Mouse (Mus musculus) midbrain, embryonic 10.5 days (tissue): ENCODE measurements around the gene Steap2. TPM values are rescaled to one million over a fixed set of nuclear protein-coding genes. Genes with fewer than 3 reads are reported as not detected.

Experiments used
- DNase-seq: peaks from one replicate; pipeline ENCODE4 v3.0.0-alpha.2; 2017; ENCODE audit warnings: low spot score
- H3K27ac ChIP-seq: fragments of 300-500 bp; sonication (generic); replicated peaks from 2 replicates; pipeline ENCODE4 v1.5.1; 2016; ENCODE audit warnings: mild to moderate bottlenecking
- H3K27me3 ChIP-seq: fragments of 300-500 bp; sonication (generic); 2 replicates; pipeline ENCODE4 v1.6.1; 2016; ENCODE audit warnings: low read depth, mild to moderate bottlenecking; ENCODE audit not compliant: poor library complexity, severe bottlenecking
- H3K36me3 ChIP-seq: fragments of 300-500 bp; sonication (generic); 2 replicates; pipeline ENCODE4 v1.6.1; 2016; ENCODE audit warnings: mild to moderate bottlenecking, moderate library complexity
- H3K4me1 ChIP-seq: fragments of 300-500 bp; sonication (generic); 2 replicates; pipeline ENCODE4 v1.6.1; 2016
- H3K4me3 ChIP-seq: fragments of 300-500 bp; sonication (generic); 2 replicates; pipeline ENCODE4 v1.5.1; 2016; ENCODE audit warnings: mild to moderate bottlenecking, moderate library complexity
- H3K9me3 ChIP-seq: fragments of 300-500 bp; sonication (generic); replicated peaks from 2 replicates; pipeline ENCODE4 v1.6.1; 2016; ENCODE audit warnings: mild to moderate bottlenecking
- WGBS: fragments of 180-500 bp; shearing (Covaris S2); methylation state at CpG from one replicate; pipeline ENCODE4 v1.1.7; 2016; 5-methylcytosine and 5-hydroxymethylcytosine counted together
- polyA plus RNA-seq: library from polyadenylated mRNA; unstranded; fragments of >200 nt; fragmentation: Nextera tagmentation; extraction: Ambion mirVana; gene quantifications from 2 replicates; pipeline ENCODE4 v1.2.1, GENCODE M21; 2016

Gene Steap2
- polyA plus RNA-seq, 1 experiment from 2014 or later = 6.9 TPM

GRCm38 (mm10) chr5:5658680-5659079, 35.7 kb downstream of the Steap2 start:
- Histone ChIP-seq H3K27ac (no peak overlapping the region), H3K27me3 (0 out of 2 replicates have a peak, but pooled peaks cover 8% of the 10 kb centered on the region), H3K4me1 (peaks cover 7% of the 10 kb centered on the region), H3K9me3 (no peaks in the 10 kb centered on the region), H3K36me3 (no peaks in the 10 kb centered on the region), H3K4me3 (no peak overlapping the region)
- 69% methylated on average over 2 of the region's 2 CpGs for WGBS
- DNase-seq = no peak

- Histone ChIP-seq H3K4me3 (no peak overlapping the region), H3K9me3 (no peaks in the 10 kb centered on the region), H3K27me3 (0 out of 2 replicates have a peak, but pooled peaks cover 6% of the 10 kb centered on the region), H3K36me3 (no peaks in the 10 kb centered on the region), H3K27ac (no peak overlapping the region), H3K4me1 (peaks cover under 1% of the 10 kb centered on the region; the same call in 1 of the 2 replicates)
- WGBS = 90% methylated on average over 2 of the region's 2 CpGs
- no peak for DNase-seq
Measured at GRCm38 (mm10) chr5:5657932-5658331, 36.4 kb downstream of the Steap2 start.

GRCm38 (mm10) chr5:5648817-5649569, 45.4 kb downstream of the Steap2 start:
- no peak overlapping the region for H3K4me3 ChIP-seq
- no peaks in the 10 kb centered on the region for H3K9me3 ChIP-seq
- no peaks in the 10 kb centered on the region for H3K36me3 ChIP-seq
- 74% methylated on average over 6 of the region's 6 CpGs for WGBS
- H3K27me3 ChIP-seq = no peaks in the 10 kb centered on the region
- no peak overlapping the region for H3K27ac ChIP-seq
- H3K4me1 ChIP-seq = no peaks in the 10 kb centered on the region
- no peak for DNase-seq

- no peak for DNase-seq
- H3K27me3 ChIP-seq = no peaks in the 10 kb centered on the region
- H3K9me3 ChIP-seq = no peaks in the 10 kb centered on the region
- H3K27ac ChIP-seq = no peak overlapping the region
- no peaks in the 10 kb centered on the region for H3K4me1 ChIP-seq
- no peaks in the 10 kb centered on the region for H3K36me3 ChIP-seq
- no peak overlapping the region for H3K4me3 ChIP-seq
- 17% methylated on average over 1 of the region's 1 CpGs for WGBS
Measured at GRCm38 (mm10) chr5:5646173-5646572, 48.2 kb downstream of the Steap2 start.

- Histone ChIP-seq H3K4me1 (no peaks in the 10 kb centered on the region), H3K9me3 (no peaks in the 10 kb centered on the region), H3K27me3 (no peaks in the 10 kb centered on the region), H3K27ac (no peak overlapping the region), H3K36me3 (no peaks in the 10 kb centered on the region), H3K4me3 (no peak overlapping the region)
- no peak for DNase-seq
- 52% methylated on average over 2 of the region's 2 CpGs for WGBS
Measured at GRCm38 (mm10) chr5:5638496-5638895, 55.9 kb downstream of the Steap2 start.

GRCm38 (mm10) chr5:5625491-5625890, 68.9 kb downstream of the Steap2 start:
- Histone ChIP-seq H3K27me3 (no peaks in the 10 kb centered on the region), H3K36me3 (no peaks in the 10 kb centered on the region), H3K9me3 (no peaks in the 10 kb centered on the region), H3K4me1 (no peaks in the 10 kb centered on the region), H3K27ac (no peak overlapping the region), H3K4me3 (no peak overlapping the region)
- 89% methylated on average over 3 of the region's 3 CpGs for WGBS
- DNase-seq = no peak

- no peak overlapping the region for H3K27ac ChIP-seq
- no peaks in the 10 kb centered on the region for H3K4me1 ChIP-seq
- no peaks in the 10 kb centered on the region for H3K27me3 ChIP-seq
- H3K9me3 ChIP-seq = no peaks in the 10 kb centered on the region
- H3K4me3 ChIP-seq = no peak overlapping the region
- no peaks in the 10 kb centered on the region for H3K36me3 ChIP-seq
- no peak for DNase-seq
- WGBS = 78% methylated on average over 4 of the region's 4 CpGs
Measured at GRCm38 (mm10) chr5:5618329-5618728, 76.0 kb downstream of the Steap2 start.

Other genes with a start within 250 kb of the Steap2 start
- not detected in 2 replicates for gene 1700015F17Rik, start 215.4 kb downstream of the Steap2 start, polyA plus RNA-seq
- 34.7 and 35.4 TPM in 2 replicates for gene Cldn12, start 179.6 kb downstream of the Steap2 start, polyA plus RNA-seq
- 34.2 and 34.7 TPM in 2 replicates for gene Gtpbp10, start 135.0 kb downstream of the Steap2 start, polyA plus RNA-seq
- gene Gm8773, start 120.8 kb downstream of the Steap2 start, polyA plus RNA-seq = 2.9 and 3.8 TPM in 2 replicates
- 4.1 and 5.5 TPM in 2 replicates for gene Cfap69, start 30.3 kb downstream of the Steap2 start, polyA plus RNA-seq
- gene Steap1, start 54.7 kb upstream of the Steap2 start, polyA plus RNA-seq = 5.0 and 7.8 TPM in 2 replicates